18 mouse cellular contexts compared by ENCODE assay signal in the genomic region with DNA sequence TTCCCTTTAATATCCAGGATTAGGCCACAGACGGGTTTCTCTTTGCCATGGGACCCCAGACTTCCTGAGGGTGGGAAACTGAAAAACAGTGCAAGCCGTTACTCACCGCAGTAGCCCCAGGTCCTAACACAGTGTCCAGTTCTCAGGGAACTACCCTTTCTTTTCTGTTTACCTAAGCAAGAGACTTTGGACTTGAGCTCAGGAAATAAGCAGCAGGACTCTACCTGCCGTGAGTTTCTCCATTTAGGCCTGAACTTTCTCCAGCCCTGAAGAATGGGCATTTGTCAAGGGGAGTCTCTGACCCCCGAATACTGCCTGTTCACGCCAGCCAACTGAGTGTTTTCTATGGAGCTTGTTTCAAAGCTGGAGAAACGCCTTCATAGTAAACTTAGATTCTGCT. TPM values are rescaled to one million over a fixed set of nuclear protein-coding genes. Genes with fewer than 3 reads are reported as not detected.
DNase-seq lines count a peak whose midpoint lies in the region; ATAC-seq and TF ChIP-seq lines count a peak whose summit lies in the region.
"Had no signal": no experiment of that assay in that cellular context is flagged by ENCODE, and none has a peak within 500 bp of the region (broad histone marks: within the 10 kb centered on the region; RNA-seq: fewer than 3 reads in every experiment).

No protein-coding gene starts in this region.

- TF ChIP-seq CTCF in layer of hippocampus, adult 2 months (conservative IDR thresholded peaks at IDR 0.05): no peak
- TF ChIP-seq CTCF in intestine, postnatal 0 days (IDR thresholded peaks at IDR 0.05; ENCODE audit: low read depth): no peak
- TF ChIP-seq CTCF in kidney, postnatal 0 days (IDR thresholded peaks at IDR 0.05; ENCODE audit: low read depth): no peak
- TF ChIP-seq CTCF in stomach, postnatal 0 days (IDR thresholded peaks at IDR 0.05; ENCODE audit: low read depth): no peak

- H3K9me3 ChIP-seq in intestine, postnatal 0 days (ENCODE audit: control insufficient read depth): no peaks in the 10 kb centered on the region
- H3K9me3 ChIP-seq in kidney, postnatal 0 days (replicated peaks; ENCODE audit: low read length): no peaks in the 10 kb centered on the region
- H3K9me3 ChIP-seq in stomach, postnatal 0 days (ENCODE audit: control insufficient read depth, low read length): no peaks in the 10 kb centered on the region
- H3K9me3 ChIP-seq in hindbrain, embryonic 14.5 days (ENCODE audit: control insufficient read depth, low read length): no peaks in the 10 kb centered on the region
- H3K9me3 ChIP-seq: forebrain, embryonic 12.5 days; heart, embryonic 12.5 days; midbrain, embryonic 12.5 days; neural tube, embryonic 15.5 days had no signal

- no peaks in the 10 kb centered on the region for H3K36me3 ChIP-seq in intestine, postnatal 0 days (ENCODE audit: control insufficient read depth, insufficient read depth)
- H3K36me3 ChIP-seq in kidney, postnatal 0 days (ENCODE audit: insufficient read depth, low read length): no peaks in the 10 kb centered on the region
- H3K36me3 ChIP-seq in stomach, postnatal 0 days (ENCODE audit: control insufficient read depth, insufficient read depth, low read length): no peaks in the 10 kb centered on the region; the same call in 1 of the 2 replicates
- no peaks in the 10 kb centered on the region for H3K36me3 ChIP-seq in hindbrain, embryonic 14.5 days (replicated peaks; ENCODE audit: control insufficient read depth, insufficient read depth)
- H3K36me3 ChIP-seq: heart, embryonic 12.5 days; midbrain, embryonic 12.5 days; neural tube, embryonic 15.5 days had no signal

- no peak for TF ChIP-seq EP300 in stomach, postnatal 0 days (optimal IDR thresholded peaks at IDR 0.05)

- H3K27ac ChIP-seq in layer of hippocampus, adult 2 months: peak overlapping the region; percentile 69
- H3K27ac ChIP-seq in intestine, postnatal 0 days (ENCODE audit: low read depth, low read length): peak overlapping the region; percentile 52
- H3K27ac ChIP-seq in kidney, postnatal 0 days: peak overlapping the region; percentile 47
- H3K27ac ChIP-seq in stomach, postnatal 0 days (replicated peaks): peak overlapping the region; percentile 58
- H3K27ac ChIP-seq in hindbrain, embryonic 14.5 days: no peak overlapping the region
- H3K27ac ChIP-seq: forebrain, embryonic 12.5 days; left cerebral cortex, adult 2 months; midbrain, embryonic 12.5 days; neural tube, embryonic 15.5 days had no signal

- ATAC-seq in intestine, postnatal 0 days: peak; percentile 61; the same call in 1 of the 2 replicates
- ATAC-seq in kidney, postnatal 0 days (replicated peaks; ENCODE audit: low FRiP score, low read depth): no peak
- ATAC-seq in stomach, postnatal 0 days (ENCODE audit: low FRiP score, low TSS enrichment): peak; percentile 83
- ATAC-seq in hindbrain, embryonic 14.5 days (ENCODE audit: low FRiP score): no peak
- ATAC-seq: hindbrain, embryonic 16.5 days had no signal

- H3K4me2 ChIP-seq in intestine, postnatal 0 days (replicated peaks; ENCODE audit: low read depth): peak overlapping the region; percentile 14; the same call in 1 of the 2 replicates
- no peak overlapping the region for H3K4me2 ChIP-seq in kidney, postnatal 0 days (ENCODE audit: low read length)
- H3K4me2 ChIP-seq in stomach, postnatal 0 days (replicated peaks; ENCODE audit: low read depth): peak overlapping the region; percentile 18; the same call in 1 of the 2 replicates
- no peak overlapping the region for H3K4me2 ChIP-seq in hindbrain, embryonic 14.5 days (replicated peaks)
- H3K4me2 ChIP-seq: forebrain, embryonic 12.5 days; heart, embryonic 12.5 days; lung, embryonic 14.5 days; midbrain, embryonic 12.5 days; neural tube, embryonic 15.5 days had no signal

- no peak overlapping the region for H3K9ac ChIP-seq in intestine, postnatal 0 days (ENCODE audit: low read depth, low read length)
- H3K9ac ChIP-seq in kidney, postnatal 0 days (ENCODE audit: low read depth, low read length): no peak overlapping the region
- H3K9ac ChIP-seq in stomach, postnatal 0 days (ENCODE audit: low read length): no peak overlapping the region
- H3K9ac ChIP-seq in hindbrain, embryonic 14.5 days: no peak overlapping the region
- H3K9ac ChIP-seq: forebrain, embryonic 12.5 days; heart, embryonic 12.5 days; lung, embryonic 14.5 days; midbrain, embryonic 12.5 days; neural tube, embryonic 15.5 days had no signal

- H3K4me3 ChIP-seq in layer of hippocampus, adult 2 months: no peak overlapping the region
- no peak overlapping the region for H3K4me3 ChIP-seq in intestine, postnatal 0 days (ENCODE audit: low read depth, low read length)
- no peak overlapping the region for H3K4me3 ChIP-seq in kidney, postnatal 0 days (replicated peaks; ENCODE audit: low read depth, low read length)
- H3K4me3 ChIP-seq in stomach, postnatal 0 days (ENCODE audit: low read depth, low read length): no peak overlapping the region
- no peak overlapping the region for H3K4me3 ChIP-seq in hindbrain, embryonic 14.5 days (replicated peaks; ENCODE audit: low read length)
- H3K4me3 ChIP-seq: forebrain, embryonic 12.5 days; heart, embryonic 12.5 days; left cerebral cortex, adult 2 months; midbrain, embryonic 12.5 days; neural tube, embryonic 15.5 days had no signal

- WGBS in intestine, postnatal 0 days: 23% methylated on average over 7 of the region's 7 CpGs
- WGBS in kidney, postnatal 0 days: 52% methylated on average over 7 of the region's 7 CpGs
- 28% methylated on average over 7 of the region's 7 CpGs for WGBS in stomach, postnatal 0 days
- 85% methylated on average over 7 of the region's 7 CpGs for WGBS in hindbrain, embryonic 14.5 days

- peaks cover 15% of the 10 kb centered on the region; the same call in 1 of the 2 replicates for H3K4me1 ChIP-seq in intestine, postnatal 0 days (replicated peaks; ENCODE audit: control insufficient read depth, insufficient read depth, low read length)
- H3K4me1 ChIP-seq in kidney, postnatal 0 days (replicated peaks; ENCODE audit: insufficient read depth, low read length): peaks cover 19% of the 10 kb centered on the region; the same call in 1 of the 2 replicates
- H3K4me1 ChIP-seq in stomach, postnatal 0 days (replicated peaks; ENCODE audit: control insufficient read depth, insufficient read depth): peaks cover 15% of the 10 kb centered on the region
- peaks cover 4% of the 10 kb centered on the region; the same call in 1 of the 2 replicates for H3K4me1 ChIP-seq in hindbrain, embryonic 14.5 days (replicated peaks; ENCODE audit: control insufficient read depth, insufficient read depth, low read length)

- no peak for DNase-seq in layer of hippocampus, adult 2 months (ENCODE audit: low spot score in 2 of 2)
- no peak for DNase-seq in layer of hippocampus, postnatal 10 days (ENCODE audit: low spot score in 2 of 2)
- DNase-seq in kidney, postnatal 0 days (ENCODE audit: low spot score): no peak
- no peak for DNase-seq in stomach, postnatal 0 days (ENCODE audit: low spot score)
- DNase-seq in layer of hippocampus, adult 11-12 months (ENCODE audit: low spot score): no peak
- DNase-seq in hindbrain, embryonic 14.5 days (ENCODE audit: low spot score): no peak
- DNase-seq: adrenal gland, postnatal 36 days; cerebellum, adult 8-10 months; heart, postnatal 36 days; thymus, adult 2 months had no signal

- no peaks in the 10 kb centered on the region for H3K27me3 ChIP-seq in intestine, postnatal 0 days (replicated peaks; ENCODE audit: control insufficient read depth, insufficient read depth, low read length)
- H3K27me3 ChIP-seq in kidney, postnatal 0 days (ENCODE audit: insufficient read depth, low read length): no peaks in the 10 kb centered on the region
- no peaks in the 10 kb centered on the region for H3K27me3 ChIP-seq in stomach, postnatal 0 days (ENCODE audit: control insufficient read depth, insufficient read depth, low read length)
- H3K27me3 ChIP-seq in hindbrain, embryonic 14.5 days (ENCODE audit: control insufficient read depth, insufficient read depth, low read length): no peaks in the 10 kb centered on the region
- H3K27me3 ChIP-seq: forebrain, embryonic 12.5 days; heart, embryonic 12.5 days; midbrain, embryonic 12.5 days; neural tube, embryonic 15.5 days had no signal

RNA-seq across cellular contexts. Expression of a gene that starts 31.7 kb away (rescaled TPM):
- total RNA-seq in layer of hippocampus, adult 2 months (2021): 100 to 1,000 TPM; 197 to 198 TPM
- total RNA-seq in layer of hippocampus, postnatal 10 days (2021): 100 to 1,000 TPM; 147 to 149 TPM
- 84.1 and 84.3 TPM in 2 replicates for polyA plus RNA-seq in intestine, postnatal 0 days (2015; fragmentation: Nextera tagmentation; extraction: Ambion mirVana)
- 77.4 and 79.6 TPM in 2 replicates for polyA plus RNA-seq in kidney, postnatal 0 days (2015; fragmentation: Nextera tagmentation; extraction: Ambion mirVana)
- polyA plus RNA-seq in stomach, postnatal 0 days (2015; fragmentation: Nextera tagmentation; extraction: Ambion mirVana): 60.2 and 64.4 TPM in 2 replicates
- polyA plus RNA-seq in hindbrain, embryonic 14.5 days (2014; fragmentation: Nextera tagmentation; extraction: Ambion mirVana): 68.6 and 69.9 TPM in 2 replicates

Comparison
In these comparisons a context has a peak if more than half of its experiments do, and no peak if none do; other contexts are left out.
1. ATAC-seq: peak in intestine, postnatal 0 days (single experiment) and stomach, postnatal 0 days (single experiment); none in kidney, postnatal 0 days (single experiment) and hindbrain, embryonic 14.5 days (single experiment).
2. H3K4me2 ChIP-seq: peak in intestine, postnatal 0 days (single experiment) and stomach, postnatal 0 days (single experiment); none in kidney, postnatal 0 days (single experiment) and hindbrain, embryonic 14.5 days (single experiment).